Mouse (Mus musculus): ENCODE measurements around the gene Hist1h2bj. TPM values are rescaled to one million over a fixed set of nuclear protein-coding genes. Genes with fewer than 3 reads are reported as not detected.

Hist1h2bj gene
- total RNA-seq, 2 experiments from 2014 or later = 15.1 to 18.5 TPM

Small RNAs within 50 kb of the gene (microRNA-seq; reads per million reads assigned to microRNA genes)
- 0 reads per million in 2 experiments for gene Gm26300
- gene Gm44390 = 0 reads per million in 2 experiments
- 0 reads per million in 2 experiments for gene Gm44486

Other genes with a start within 250 kb of the Hist1h2bj start
- gene Hist1h2bq, start 233.0 kb upstream of the Hist1h2bj start, total RNA-seq (2021) = 10 to 100 TPM; 42.6 to 56.9 TPM
- gene Hist1h2ao, start 232.7 kb upstream of the Hist1h2bj start, total RNA-seq (2021) = 10 to 100 TPM; 31.1 to 33.0 TPM
- gene Hist1h4m, start 231.5 kb upstream of the Hist1h2bj start, total RNA-seq (2021) = 100 to 1,000 TPM; 199 to 299 TPM
- 10 to 100 TPM; 21.0 to 38.5 TPM for gene Hist1h4n, start 211.0 kb upstream of the Hist1h2bj start, total RNA-seq (2021)
- gene Hist1h2ap, start 209.7 kb upstream of the Hist1h2bj start, total RNA-seq (2021) = 10 to 100 TPM; 16.2 to 31.8 TPM
- gene Hist1h2br, start 209.5 kb upstream of the Hist1h2bj start, total RNA-seq (2021) = 10 to 100 TPM; 42.1 to 57.8 TPM
- 1 to 10 TPM; 2.9 to 4.2 TPM for gene Zfp184, start 98.1 kb upstream of the Hist1h2bj start, total RNA-seq (2021)
- not detected for gene Pom121l2, start 62.0 kb upstream of the Hist1h2bj start, total RNA-seq (2021)
- gene Prss16, start 33.5 kb upstream of the Hist1h2bj start, total RNA-seq (2021) = under 1 TPM; 0.42 to 0.57 TPM
- 10 to 100 TPM; 22.3 to 38.6 TPM for gene Hist1h2ah, start 7.6 kb upstream of the Hist1h2bj start, total RNA-seq (2021)
- gene Hist1h2bk, start 7.3 kb upstream of the Hist1h2bj start, total RNA-seq (2021) = 10 to 100 TPM; 15.7 to 30.9 TPM
- gene Hist1h4i, start 1.9 kb upstream of the Hist1h2bj start, total RNA-seq (2021) = 10 to 100 TPM; 64.2 to 71.4 TPM
- 10 to 100 TPM in 1 of 2 experiments, 1 to 10 TPM in 1; 7.1 to 18.2 TPM for gene Hist1h2ag, start 270 bp upstream of the Hist1h2bj start, total RNA-seq (2021)
- not detected for gene Vmn1r188, start 41.2 kb downstream of the Hist1h2bj start, total RNA-seq (2021)
- gene Vmn1r189, start 62.6 kb downstream of the Hist1h2bj start, total RNA-seq (2021) = not detected
- gene Vmn1r191, start 140.8 kb downstream of the Hist1h2bj start, total RNA-seq (2021) = not detected
- not detected for gene Vmn1r192, start 147.9 kb downstream of the Hist1h2bj start, total RNA-seq (2021)
- gene Vmn1r193, start 179.9 kb downstream of the Hist1h2bj start, total RNA-seq (2021) = not detected
- gene Vmn1r194, start 201.0 kb downstream of the Hist1h2bj start, total RNA-seq (2021) = not detected
- not detected for gene Vmn1r195, start 227.3 kb downstream of the Hist1h2bj start, total RNA-seq (2021)
- not detected for gene Vmn1r196, start 246.7 kb downstream of the Hist1h2bj start, total RNA-seq (2021)